Mouse (Mus musculus) gastrocnemius, postnatal 36 days (tissue): ENCODE results near the gene Lzic. TPM values are rescaled to one million over a fixed set of nuclear protein-coding genes. Genes with fewer than 3 reads are reported as not detected.

Experiments used
- DNase-seq, 2 experiments: peaks; one replicate each; pipeline ENCODE4 v3.0.0; 2022
- intact Hi-C: fragments of 180-260 bp; cut with DNase I; formaldehyde crosslinking; loops from one replicate; pipeline ENCODE4 v1.15.1; 2025
- total RNA-seq, 2 experiments: library from RNA; stranded (reverse); gene quantifications; 2 replicates each; pipeline ENCODE4 v1.2.3; 2021

The Lzic gene
- total RNA-seq, 2 experiments from 2014 or later: 10.7 to 14.2 TPM

DNA sequence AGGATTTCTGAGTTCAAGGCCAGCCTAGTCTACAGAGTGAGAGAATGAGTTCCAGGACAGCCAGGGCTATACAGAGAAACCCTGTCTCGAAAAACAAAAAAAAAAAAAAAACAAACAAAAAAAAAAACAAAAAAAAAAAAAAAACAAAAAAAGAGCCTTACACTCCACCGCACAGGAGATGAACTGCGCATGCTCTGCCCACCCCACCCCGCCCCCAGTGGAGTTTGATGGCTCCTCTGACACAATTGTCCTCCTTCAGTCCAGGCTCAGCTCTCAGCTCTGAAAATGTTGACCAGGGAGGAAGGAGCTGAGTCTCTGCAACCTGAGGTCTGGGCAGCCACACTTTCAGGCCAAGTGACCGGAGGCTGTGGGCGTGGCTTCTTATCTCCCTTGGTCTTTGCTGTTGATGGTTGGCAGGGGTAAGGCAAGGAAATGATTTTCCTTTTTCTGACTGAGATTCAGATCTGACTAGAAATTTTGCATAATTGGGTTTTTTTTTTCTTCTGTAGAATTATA lies 21.5 kb upstream of the Lzic start:
- intact Hi-C loops: loop anchor here (5.0 kb wide), 1 partner anchor 79 kb away; no protein-coding TSS in a partner anchor
- DNase-seq: no peak

- intact Hi-C loops: no loop called here
- no peak for DNase-seq
Measured at GRCm38 (mm10) chr4:149469557-149469956, 15.5 kb upstream of the Lzic start.

DNA sequence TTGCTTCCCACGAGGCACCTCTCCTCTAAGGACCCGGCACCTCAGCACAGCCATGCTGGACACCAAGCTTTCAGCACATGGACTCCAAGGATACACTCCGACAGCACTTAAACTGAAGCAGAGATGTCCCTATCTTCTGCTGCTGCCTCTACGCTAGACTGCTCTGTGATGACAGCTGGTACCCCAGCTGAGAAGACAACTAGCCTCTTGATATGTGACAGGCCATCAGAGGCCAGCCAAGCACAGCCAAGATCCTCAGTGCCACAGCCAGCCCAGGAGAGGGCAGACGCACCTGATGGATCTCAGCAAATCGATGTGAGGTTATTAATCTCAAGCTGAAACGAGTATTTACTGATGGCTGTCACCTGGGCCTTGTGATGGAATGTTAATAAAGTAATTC lies 9.9 kb upstream of the Lzic start:
- DNase-seq: no peak
- intact Hi-C loops: no loop called here

DNA sequence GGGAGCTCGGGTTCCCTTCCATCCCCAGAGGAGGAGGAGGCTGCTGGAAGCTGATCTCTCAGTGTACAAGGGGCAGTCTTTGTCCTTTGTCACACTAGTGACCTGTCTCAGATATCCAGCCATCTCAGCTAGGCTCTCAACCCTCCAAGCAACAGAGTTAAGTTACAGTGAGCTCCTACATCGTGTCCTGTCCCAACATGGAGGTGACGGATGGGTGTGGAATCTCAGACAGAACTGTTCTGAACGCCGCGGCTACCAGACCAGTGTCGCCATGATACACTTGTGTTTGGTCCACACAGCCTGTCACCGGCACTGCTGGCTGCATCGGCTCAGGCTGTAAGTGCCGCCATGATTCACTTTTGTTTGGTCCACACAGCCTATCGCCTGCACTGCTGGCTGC lies 8.0 kb upstream of the Lzic start, which contains the start of gene Tmem274:
Tmem274 (plus strand) TSS at position 301 of the 400 bp plus-strand sequence.
- no peak for DNase-seq
- intact Hi-C loops: no loop called here

DNA sequence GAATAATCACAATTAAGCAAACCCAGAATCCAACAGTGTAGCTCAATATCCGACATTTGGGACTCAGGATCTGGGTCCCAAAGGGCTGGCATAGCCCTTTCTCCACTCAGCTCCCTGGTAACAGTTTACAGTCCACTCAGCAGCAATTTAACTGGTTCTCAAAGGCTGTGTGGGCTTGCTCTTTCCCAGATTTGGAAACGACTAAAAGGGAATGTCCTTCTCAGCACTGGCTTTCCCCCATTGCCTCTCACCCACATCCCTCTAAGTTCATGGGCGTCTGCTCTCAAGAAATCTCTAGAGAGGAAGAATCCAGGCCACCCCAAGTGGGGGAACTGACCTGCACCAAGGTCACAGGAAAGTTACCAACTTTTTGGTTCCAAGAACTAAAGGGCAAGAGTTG lies 463 bp upstream of the Lzic start:
- intact Hi-C loops: no loop called here

GRCm38 (mm10) chr4:149485825-149486206 lies 787 bp downstream of the Lzic start:
- intact Hi-C loops: loop anchor here (5.0 kb wide), 1 partner anchor 56 kb away; no protein-coding TSS in a partner anchor
- DNase-seq: no peak

More for the DNA sequence above, 463 bp upstream of the Lzic start:
- no peak for DNase-seq

DNA sequence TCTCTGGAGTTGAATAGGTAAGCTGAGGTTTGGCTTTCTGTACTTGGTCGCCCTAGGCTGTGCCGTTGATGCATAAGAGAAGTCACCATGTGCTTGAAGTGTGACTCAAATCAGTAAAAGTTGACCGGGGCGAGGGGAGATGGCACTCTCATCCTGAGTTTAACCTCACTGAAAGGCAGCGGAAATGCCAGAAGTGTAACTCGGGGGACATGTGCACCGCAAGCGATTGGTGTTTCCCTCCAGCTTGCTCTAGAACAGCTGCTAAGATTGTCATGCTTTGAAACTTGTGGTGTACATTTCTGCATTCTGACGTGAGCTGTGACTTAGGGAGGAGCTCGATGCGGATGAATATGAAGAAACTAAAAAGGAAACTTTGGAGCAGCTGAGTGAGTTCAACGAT lies 2.7 kb downstream of the Lzic start:
- DNase-seq: no peak
- intact Hi-C loops: loop anchor here (5.0 kb wide), 1 partner anchor 55 kb away; no protein-coding TSS in a partner anchor

DNA sequence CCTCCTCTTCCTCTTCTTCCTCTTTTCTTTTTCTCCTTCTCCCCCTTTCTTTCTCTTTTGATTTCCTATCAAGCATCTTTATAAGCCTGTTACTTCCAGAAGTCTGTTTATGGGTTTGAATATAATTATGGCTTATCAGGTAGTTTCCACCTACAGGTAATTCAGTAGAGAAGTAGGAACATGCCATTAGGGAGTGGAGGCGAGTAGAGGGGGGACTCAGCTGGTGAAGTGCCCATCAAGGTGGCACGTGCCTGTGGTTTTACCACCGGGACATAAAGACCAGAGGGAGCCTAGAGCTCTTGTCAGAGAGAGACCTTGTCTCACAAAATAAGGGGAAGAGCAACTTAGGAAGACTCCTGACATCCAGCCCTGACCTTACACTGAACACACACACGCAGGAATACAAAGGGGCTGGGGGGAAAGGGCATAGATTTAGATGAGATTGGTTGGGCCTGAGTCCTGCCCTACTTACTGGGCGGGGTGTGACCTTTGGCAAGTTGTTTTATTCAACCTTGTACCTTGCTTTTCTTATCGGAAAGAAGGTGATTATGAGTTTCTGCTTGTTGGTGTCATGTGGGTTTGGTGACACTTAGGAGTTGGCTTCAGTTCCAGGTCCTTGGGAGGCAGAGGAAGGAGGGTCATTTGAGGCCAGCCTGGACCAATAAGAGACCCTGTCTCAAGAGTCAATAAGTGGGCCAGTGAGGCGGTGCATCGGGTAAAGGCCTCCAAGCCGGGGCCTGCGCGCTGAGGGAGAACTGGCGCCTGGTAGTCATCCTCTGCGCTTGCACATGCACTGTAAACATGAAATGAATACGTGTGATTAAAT lies 4.6 kb downstream of the Lzic start:
- DNase-seq: no peak
- intact Hi-C loops: loop anchor here (5.0 kb wide), 1 partner anchor 53 kb away; no protein-coding TSS in a partner anchor

GRCm38 (mm10) chr4:149491151-149491550 lies 6.1 kb downstream of the Lzic start:
- no peak for DNase-seq
- intact Hi-C loops: no loop called here

GRCm38 (mm10) chr4:149496612-149497011 lies 11.6 kb downstream of the Lzic start:
- no peak for DNase-seq
- intact Hi-C loops: no loop called here

DNA sequence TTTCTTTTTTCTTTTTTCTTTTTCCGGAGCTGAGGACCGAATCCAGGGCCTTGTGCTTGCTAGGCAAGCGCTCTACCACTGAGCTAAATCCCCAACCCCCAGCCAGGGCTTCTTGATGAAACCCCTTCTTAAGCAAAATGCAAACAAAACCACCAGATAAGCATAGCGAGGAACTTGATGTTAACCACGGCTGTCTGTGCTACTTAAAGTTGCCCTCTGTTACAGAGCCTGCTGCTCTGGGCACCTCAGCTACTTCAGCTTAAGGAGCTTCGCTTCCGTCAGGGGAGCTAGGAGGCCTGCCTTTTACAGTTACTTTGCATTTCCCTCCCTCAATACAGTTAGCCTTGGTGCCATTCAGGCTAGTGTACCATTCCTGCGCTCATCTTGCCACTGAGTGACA lies 13.9 kb downstream of the Lzic start:
- intact Hi-C loops: no loop called here
- DNase-seq: no peak

DNA sequence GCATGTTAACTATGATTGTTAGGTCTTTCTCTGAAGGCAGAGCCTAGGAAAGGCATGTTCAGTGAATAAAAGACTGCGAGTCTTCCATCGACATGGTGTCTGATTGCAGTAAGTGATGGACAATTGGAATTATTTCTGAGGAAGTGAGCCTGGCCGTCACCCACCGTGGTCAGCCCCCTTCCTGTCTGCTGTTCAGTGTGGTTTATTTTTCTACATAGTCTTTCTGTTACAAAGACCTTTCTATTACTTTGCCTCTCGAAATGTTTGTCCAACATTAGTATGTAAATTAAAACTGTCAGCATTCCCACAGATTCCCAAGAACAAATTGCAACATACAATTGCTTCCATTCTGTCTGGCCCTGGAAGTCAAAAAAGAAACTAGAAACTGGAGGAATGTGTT lies 14.8 kb downstream of the Lzic start:
- no peak for DNase-seq
- intact Hi-C loops: no loop called here

DNA sequence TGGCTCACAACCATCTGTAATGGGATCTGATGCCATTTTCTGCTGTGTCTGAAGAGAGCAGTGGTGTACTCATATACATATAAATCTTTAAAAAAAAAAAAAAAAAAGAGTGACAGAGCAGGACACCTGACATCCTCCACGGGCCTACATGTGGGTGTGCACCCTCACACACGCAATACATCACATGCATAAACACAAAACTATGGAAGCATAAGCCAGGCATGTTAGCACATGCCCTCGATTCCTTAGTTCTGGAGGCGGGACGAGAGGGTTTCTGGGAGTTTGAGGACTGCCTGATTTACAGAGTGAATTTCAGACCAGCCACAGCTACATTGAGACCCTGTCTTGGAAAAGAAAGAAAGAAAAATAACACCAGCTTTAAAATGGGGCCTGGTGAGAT lies 19.3 kb downstream of the Lzic start:
- intact Hi-C loops: no loop called here
- DNase-seq: no peak

GRCm38 (mm10) chr4:149504858-149505257 lies 19.8 kb downstream of the Lzic start:
- intact Hi-C loops: no loop called here
- DNase-seq: no peak

GRCm38 (mm10) chr4:149505261-149505967 lies 20.4 kb downstream of the Lzic start:
- intact Hi-C loops: no loop called here
- no peak for DNase-seq

- no peak for DNase-seq
- intact Hi-C loops: no loop called here
Measured at GRCm38 (mm10) chr4:149506904-149507303, 21.9 kb downstream of the Lzic start.

- DNase-seq: no peak
- intact Hi-C loops: no loop called here
Measured at GRCm38 (mm10) chr4:149511221-149511646, 26.2 kb downstream of the Lzic start.

GRCm38 (mm10) chr4:149512072-149512471 lies 27.0 kb downstream of the Lzic start:
- intact Hi-C loops: no loop called here
- DNase-seq: no peak

- no peak for DNase-seq
- intact Hi-C loops: no loop called here
Measured at GRCm38 (mm10) chr4:149515706-149516105, 30.7 kb downstream of the Lzic start.

DNA sequence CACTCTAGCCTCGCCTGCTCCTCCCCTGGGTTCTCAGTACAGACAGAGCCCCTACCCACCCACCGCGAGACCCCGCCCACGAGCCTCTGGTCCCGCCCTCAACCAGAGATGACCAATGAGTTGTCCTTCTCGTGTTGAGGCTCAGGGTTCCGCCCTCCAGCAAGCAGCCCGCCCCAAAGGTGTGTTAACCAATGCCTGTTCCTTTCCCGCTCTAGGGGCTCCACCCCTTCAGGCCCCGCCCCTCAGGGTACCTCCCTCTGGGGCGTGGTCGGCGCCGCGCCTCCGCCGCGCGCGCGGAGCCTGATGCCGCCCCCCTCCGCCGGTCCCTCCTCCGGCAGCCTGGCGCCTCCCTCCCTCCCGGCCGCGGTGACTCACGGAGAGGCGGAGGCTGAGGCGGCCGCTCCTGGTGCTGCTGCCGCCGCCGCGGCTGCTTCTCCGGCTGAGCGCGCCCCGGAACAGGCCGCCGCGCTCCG lies 32.9 kb downstream of the Lzic start, which contains the start of gene Ctnnbip1:
Ctnnbip1 (plus strand) TSS at position 369 of the 473 bp plus-strand sequence.
- DNase-seq: peak; percentile 97 to 98
- intact Hi-C loops: no loop called here
